Mouse (Mus musculus): ENCODE data around the gene Drg1. TPM values are rescaled to one million over a fixed set of nuclear protein-coding genes. Genes with fewer than 3 reads are reported as not detected.

The Drg1 gene
- polyA plus RNA-seq, 1 experiment from 2014 or later = 226 TPM

Other genes with a start within 250 kb of the Drg1 start
- 16.8 and 17.3 TPM in 2 replicates for gene Sfi1, start 73.0 kb downstream of the Drg1 start, polyA plus RNA-seq (2015; fragmentation: Nextera tagmentation; extraction: Ambion mirVana)
- gene Eif4enif1, start 64.0 kb downstream of the Drg1 start, polyA plus RNA-seq (2015; fragmentation: Nextera tagmentation; extraction: Ambion mirVana) = 62.1 and 68.8 TPM in 2 replicates
- gene Patz1, start 22.5 kb upstream of the Drg1 start, polyA plus RNA-seq (2015; fragmentation: Nextera tagmentation; extraction: Ambion mirVana) = 45.5 and 48.7 TPM in 2 replicates
- 15.7 and 17.2 TPM in 2 replicates for gene Pik3ip1, start 64.0 kb upstream of the Drg1 start, polyA plus RNA-seq (2015; fragmentation: Nextera tagmentation; extraction: Ambion mirVana)
- 58.3 and 61.2 TPM in 2 replicates for gene Limk2, start 142.8 kb upstream of the Drg1 start, polyA plus RNA-seq (2015; fragmentation: Nextera tagmentation; extraction: Ambion mirVana)
- 39.0 and 41.3 TPM in 2 replicates for gene Rnf185, start 185.9 kb upstream of the Drg1 start, polyA plus RNA-seq (2015; fragmentation: Nextera tagmentation; extraction: Ambion mirVana)
- 0.22 and 0.38 TPM in 2 replicates for gene Pla2g3, start 221.9 kb upstream of the Drg1 start, polyA plus RNA-seq (2015; fragmentation: Nextera tagmentation; extraction: Ambion mirVana)
- 0.09 and 0.23 TPM in 2 replicates for gene Inpp5j, start 238.4 kb upstream of the Drg1 start, polyA plus RNA-seq (2015; fragmentation: Nextera tagmentation; extraction: Ambion mirVana)
- gene Selenom, start 248.3 kb upstream of the Drg1 start, polyA plus RNA-seq (2015; fragmentation: Nextera tagmentation; extraction: Ambion mirVana) = 142 and 153 TPM in 2 replicates

All from limb, embryonic 13.5 days (tissue).